Mouse (Mus musculus) embryonic facial prominence, embryonic 15.5 days (tissue): ENCODE results near the gene Cdc42bpa. TPM values are rescaled to one million over a fixed set of nuclear protein-coding genes. Genes with fewer than 3 reads are reported as not detected.

Experiments
- ATAC-seq: fragments of 200-750 bp; cut with Nextera tagmentation; 2 replicates; pipeline ENCODE4 v1.8.0; 2017; ENCODE audit warnings: low read depth, moderate TSS enrichment; ENCODE audit not compliant: insufficient number of reproducible peaks, low FRiP score, low TSS enrichment
- H3K27ac ChIP-seq: fragments of 300-500 bp; sonication (generic); replicated peaks from 2 replicates; pipeline ENCODE4 v1.5.1; 2015; ENCODE audit warnings: mild to moderate bottlenecking, inconsistent platforms
- H3K27me3 ChIP-seq: fragments of 300-500 bp; sonication (generic); 2 replicates; pipeline ENCODE4 v1.6.1; 2015; ENCODE audit warnings: inconsistent platforms
- H3K36me3 ChIP-seq: fragments of 300-500 bp; sonication (generic); 2 replicates; pipeline ENCODE4 v1.6.1; 2015; ENCODE audit warnings: mild to moderate bottlenecking, inconsistent platforms
- H3K4me1 ChIP-seq: fragments of 300-500 bp; sonication (generic); 2 replicates; pipeline ENCODE4 v1.6.1; 2015; ENCODE audit warnings: inconsistent platforms
- H3K4me2 ChIP-seq: fragments of 300-500 bp; sonication (generic); replicated peaks from 2 replicates; pipeline ENCODE4 v1.6.1; 2015; ENCODE audit warnings: mild to moderate bottlenecking, inconsistent platforms
- H3K4me3 ChIP-seq: fragments of 300-500 bp; sonication (generic); replicated peaks from 2 replicates; pipeline ENCODE4 v1.5.1; 2015; ENCODE audit warnings: mild to moderate bottlenecking, inconsistent platforms
- H3K9ac ChIP-seq: fragments of 300-500 bp; sonication (generic); 2 replicates; pipeline ENCODE4 v1.6.1; 2015; ENCODE audit warnings: inconsistent platforms
- H3K9me3 ChIP-seq: fragments of 300-500 bp; sonication (generic); replicated peaks from 2 replicates; pipeline ENCODE4 v1.6.1; 2016; ENCODE audit warnings: inconsistent platforms
- WGBS: fragments of 180-500 bp; shearing (Covaris S2); methylation state at CpG from one replicate; pipeline ENCODE4 v1.1.7; 2015; 5-methylcytosine and 5-hydroxymethylcytosine counted together
- polyA plus RNA-seq: library from polyadenylated mRNA; unstranded; fragments of >200 nt; fragmentation: Nextera tagmentation; extraction: Ambion mirVana; gene quantifications from 2 replicates; pipeline ENCODE4 v1.2.1, GENCODE M21; 2015

Gene Cdc42bpa
- polyA plus RNA-seq, 1 experiment from 2014 or later: 16.3 TPM

DNA sequence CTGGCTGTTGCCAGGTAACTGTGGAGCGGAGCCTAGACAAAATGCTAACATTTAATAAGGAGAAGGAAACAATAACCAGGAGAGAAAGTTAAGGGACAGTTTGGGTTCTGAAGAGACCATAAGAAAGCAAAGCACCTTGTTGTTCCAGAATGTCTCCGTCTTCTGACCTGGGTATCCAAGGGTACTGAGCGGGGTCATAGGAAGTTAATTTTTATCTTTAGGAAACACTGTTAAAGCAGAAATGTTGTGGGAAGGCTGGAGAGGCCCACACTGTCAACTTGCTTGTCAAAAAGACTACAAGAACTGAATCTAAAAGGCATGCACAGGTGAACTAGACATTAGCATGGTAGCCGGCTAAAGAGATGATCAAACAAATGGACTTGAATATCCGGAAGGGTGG lies 252.6 kb downstream of the Cdc42bpa start:
- WGBS: 85% methylated on average over 5 of the region's 5 CpGs
- Histone ChIP-seq H3K36me3 (no peaks in the 10 kb centered on the region), H3K4me2 (no peak overlapping the region), H3K4me1 (no peaks in the 10 kb centered on the region), H3K9me3 (no peaks in the 10 kb centered on the region), H3K4me3 (no peak overlapping the region), H3K27ac (no peak overlapping the region), H3K9ac (no peak overlapping the region), H3K27me3 (no peaks in the 10 kb centered on the region)
- no peak for ATAC-seq

DNA sequence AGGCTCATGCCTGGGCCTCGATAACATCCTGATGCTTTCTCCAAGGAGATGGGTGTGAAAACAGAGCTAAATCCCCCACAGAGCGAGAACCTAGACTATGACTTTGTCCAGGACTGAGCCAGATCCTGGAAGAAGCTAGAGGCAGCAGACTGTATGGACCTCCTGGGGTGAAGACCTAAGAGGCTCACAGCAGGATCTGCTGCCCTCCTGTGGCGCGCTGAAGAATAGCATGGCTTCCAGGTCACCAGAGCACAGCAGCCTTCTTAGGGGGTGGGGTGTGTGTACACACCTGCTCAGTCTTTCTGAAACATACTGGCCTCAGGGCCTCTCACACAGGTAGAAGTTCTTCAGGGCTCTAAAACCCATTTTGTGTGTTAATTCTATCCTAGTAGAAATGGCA lies 254.8 kb downstream of the Cdc42bpa start:
- ATAC-seq: peak; percentile 76
- no peaks in the 10 kb centered on the region for H3K36me3 ChIP-seq
- no peak overlapping the region for H3K9ac ChIP-seq
- H3K4me1 ChIP-seq: 0 out of 2 replicates have a peak, but pooled peaks cover 3% of the 10 kb centered on the region
- H3K4me3 ChIP-seq: no peak overlapping the region
- no peak overlapping the region for H3K27ac ChIP-seq
- no peaks in the 10 kb centered on the region for H3K9me3 ChIP-seq
- no peaks in the 10 kb centered on the region for H3K27me3 ChIP-seq
- no peak overlapping the region for H3K4me2 ChIP-seq
- WGBS: 24% methylated on average over 4 of the region's 4 CpGs

Other genes with a start within 250 kb of the Cdc42bpa start
- 0.18 and 0.25 TPM in 2 replicates for gene Kif28, start 215.2 kb upstream of the Cdc42bpa start, polyA plus RNA-seq
- gene Gm10518, start 157.1 kb upstream of the Cdc42bpa start, polyA plus RNA-seq: 0.24 TPM in 1 of 2 replicates, not detected in the other
- gene Ahctf1, start 156.8 kb upstream of the Cdc42bpa start, polyA plus RNA-seq: 20.7 and 21.7 TPM in 2 replicates
- gene Coq8a, start 239.1 kb downstream of the Cdc42bpa start, polyA plus RNA-seq: 11.8 and 12.1 TPM in 2 replicates